Mouse (Mus musculus) spleen, adult 2 months (tissue): Measurements from ENCODE around the gene Asap2.
"Not testable (repeated sequence)": the region's sequence is repeated elsewhere in the genome, so short reads cannot be mapped to it uniquely, and the experiment has no call there.

Source experiments
- CTCF ChIP-seq: fragments of 200-500 bp; IDR thresholded peaks from 2 replicates; pipeline ENCODE4 v1.5.1; 2011; ENCODE audit warnings: mild to moderate bottlenecking, inconsistent platforms; ENCODE audit not compliant: insufficient read depth, insufficient read length, insufficient replicate concordance; ENCODE audit errors: extremely low read depth
- POLR2A ChIP-seq: fragments of 200-500 bp; IDR thresholded peaks from 2 replicates; pipeline ENCODE4 v1.6.1; 2011; ENCODE audit warnings: low read depth, low read length, inconsistent platforms

DNA sequence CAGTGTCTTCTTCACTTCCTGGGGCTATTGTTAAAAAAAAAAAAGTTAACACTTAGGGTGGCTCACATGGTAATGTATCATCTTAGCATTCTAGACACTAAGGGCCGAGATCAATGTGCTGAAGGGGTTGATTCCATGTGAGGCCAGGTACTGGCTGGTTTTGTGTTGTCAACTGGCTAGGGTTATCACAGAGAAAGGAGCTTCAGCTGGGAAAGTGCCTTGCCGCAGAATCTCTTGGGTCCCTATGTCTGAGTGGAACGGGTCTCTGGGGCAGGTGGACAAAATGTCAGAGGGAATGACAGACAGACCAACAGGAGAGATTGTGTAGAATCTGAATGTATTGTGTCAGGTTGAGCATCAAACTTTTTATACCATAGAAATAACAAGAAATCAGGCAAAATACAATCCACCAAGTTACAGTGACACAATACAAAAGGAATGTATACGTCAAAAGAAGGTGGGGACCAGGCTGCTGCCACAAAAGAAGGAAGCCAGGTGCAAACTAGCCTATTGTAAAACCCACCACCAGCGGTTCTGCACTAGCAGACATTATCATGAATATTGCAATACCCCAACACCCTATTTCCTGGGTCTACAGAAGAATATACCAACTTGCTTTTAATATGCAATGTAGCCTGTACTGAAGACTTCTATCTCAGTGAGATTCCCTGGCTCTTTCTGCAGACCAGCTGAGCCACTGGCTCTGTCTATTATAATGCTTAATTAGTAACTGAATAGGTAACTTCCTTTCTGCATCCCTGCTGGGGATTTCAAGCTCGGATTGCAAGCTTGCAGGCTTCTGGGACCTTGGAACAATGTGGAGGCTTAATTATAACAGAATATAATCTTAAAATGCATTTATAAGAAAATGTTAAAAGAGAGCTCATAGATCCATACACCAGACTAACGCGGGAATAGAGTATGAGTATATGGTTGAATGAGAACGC, 42.9 kb upstream of the Asap2 start:
- TF ChIP-seq CTCF, POLR2A: not testable (repeated sequence)
